Mouse (Mus musculus) B cell, adult (primary cell): ENCODE results near the gene AB124611. TPM values are rescaled to one million over a fixed set of nuclear protein-coding genes. Genes with fewer than 3 reads are reported as not detected.

Experiments used
- total RNA-seq: library from RNA; stranded (reverse); gene quantifications from 4 replicates; pipeline ENCODE4 v1.2.4, GENCODE M21; 2023; ENCODE audit not compliant: inconsistent age

AB124611 gene
- total RNA-seq: 123 to 137 TPM (median 129 TPM) in 4 replicates

GRCm38 (mm10) chr9:21525937-21526633 is at the start of gene AB124611:
AB124611 (plus strand) TSS chr9:21526176.

DNA sequence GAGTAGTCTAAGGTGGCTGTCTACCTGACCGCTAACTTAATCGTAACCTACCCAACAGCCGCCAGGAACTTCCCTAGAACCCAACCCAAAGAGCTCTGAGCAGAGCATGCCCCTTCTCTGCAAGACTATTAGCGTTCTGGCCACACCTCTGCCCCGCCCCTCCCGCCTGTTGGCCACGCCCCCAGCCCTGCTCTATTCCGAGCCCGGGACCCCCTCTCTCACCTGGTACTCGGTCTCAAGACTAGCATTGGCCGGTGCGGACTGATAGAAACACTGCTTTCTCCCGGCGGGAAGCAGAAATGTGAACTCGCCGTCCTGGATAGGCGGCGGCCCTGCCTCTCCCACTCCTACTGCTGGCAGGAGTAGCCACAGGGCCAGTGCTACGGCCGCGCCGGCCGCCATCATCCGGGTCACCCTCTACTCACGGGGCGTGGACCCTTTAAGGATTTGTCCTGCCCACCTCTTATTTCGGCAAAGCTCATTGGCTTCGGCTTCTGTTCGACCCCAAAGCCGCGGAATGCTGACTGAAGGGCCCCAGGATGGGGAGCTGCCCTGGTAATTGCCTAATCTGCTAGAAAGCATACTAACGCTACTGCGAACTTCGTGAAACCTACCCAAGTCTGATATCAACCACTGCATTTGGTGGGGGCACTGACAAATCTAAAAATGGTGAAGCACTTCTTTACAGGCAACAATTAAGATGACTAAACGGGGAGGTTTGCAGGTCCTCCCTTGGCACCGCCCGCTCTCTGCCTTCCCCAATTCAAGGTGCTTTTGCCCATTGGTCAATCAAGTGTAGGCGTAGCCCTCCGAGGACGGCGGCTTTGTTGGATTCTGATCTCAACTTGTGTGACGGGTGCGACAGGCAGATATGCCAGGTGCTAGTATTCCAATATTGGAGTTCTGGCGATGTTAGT is 15.9 kb upstream of the AB124611 start, which contains the start of gene Tmed1:
Gene Tmed1 (minus strand): TSS at position 481 of the 917 bp plus-strand sequence.

DNA sequence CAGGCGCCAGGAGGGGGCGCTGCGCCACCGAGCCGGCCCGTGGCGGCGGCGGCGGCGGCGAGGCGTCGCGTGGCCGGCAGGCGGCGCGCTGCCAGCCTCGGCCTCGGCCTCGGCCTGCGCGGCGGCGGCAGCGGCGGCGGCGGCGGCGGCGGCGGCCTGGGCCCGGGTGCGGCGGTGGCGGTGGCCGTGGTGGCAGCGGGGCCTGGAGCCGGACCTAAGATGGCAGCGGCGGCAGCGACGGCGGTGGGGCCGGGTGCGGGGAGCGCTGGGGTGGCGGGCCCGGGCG is 20.8 kb downstream of the AB124611 start, which contains the start of gene Carm1:
Gene Carm1 (plus strand): TSS at position 106 of the 286 bp plus-strand sequence.

DNA sequence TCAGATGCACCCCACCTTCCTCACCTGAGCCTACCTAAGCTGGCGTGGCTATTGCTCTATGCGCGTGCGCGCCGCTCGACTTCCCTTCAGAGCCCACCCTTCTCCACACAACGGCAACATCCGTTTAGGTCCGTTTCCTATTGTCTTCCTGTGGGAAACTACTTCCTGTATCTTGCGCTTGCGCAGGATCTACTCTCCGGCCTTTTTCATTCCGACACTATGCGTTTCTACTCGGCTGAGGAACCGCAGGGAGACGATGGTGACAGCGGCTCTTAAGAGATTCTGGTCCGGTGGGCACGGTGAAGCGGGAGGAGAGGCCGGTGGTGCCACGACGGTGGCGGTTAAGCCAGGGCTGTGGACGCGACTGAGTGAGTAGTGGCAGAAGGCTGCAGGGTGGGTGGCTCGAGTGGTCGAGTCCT is 66.7 kb downstream of the AB124611 start, which contains the start of the genes Timm29 and Yipf2:
Gene Timm29 (plus strand): TSS at position 20 of the 419 bp plus-strand sequence.
Gene Yipf2 (minus strand): TSS at position 126 of the 419 bp plus-strand sequence.

Other genes with a start within 250 kb of the AB124611 start
- 132 to 152 TPM (median 133 TPM) in 4 replicates for gene Kri1, start 238.2 kb upstream of the AB124611 start, total RNA-seq
- gene Cdkn2d, start 234.8 kb upstream of the AB124611 start, total RNA-seq: 18.1 to 29.9 TPM (median 23.5 TPM) in 4 replicates
- 2.7 to 3.9 TPM (median 3.0 TPM) in 4 replicates for gene Ap1m2, start 213.8 kb upstream of the AB124611 start, total RNA-seq
- gene Slc44a2, start 205.5 kb upstream of the AB124611 start, total RNA-seq: 310 to 343 TPM (median 327 TPM) in 4 replicates
- 130 to 170 TPM (median 154 TPM) in 4 replicates for gene Ilf3, start 158.3 kb upstream of the AB124611 start, total RNA-seq
- 70.4 to 75.9 TPM (median 73.2 TPM) in 4 replicates for gene Qtrt1, start 114.3 kb upstream of the AB124611 start, total RNA-seq
- gene Dnm2, start 101.3 kb upstream of the AB124611 start, total RNA-seq: 203 to 242 TPM (median 227 TPM) in 4 replicates
- gene Tmed1, start 15.9 kb upstream of the AB124611 start, total RNA-seq: 8.1 to 10.4 TPM (median 9.8 TPM) in 4 replicates
- gene Carm1, start 20.7 kb downstream of the AB124611 start, total RNA-seq: 65.0 to 70.0 TPM (median 68.5 TPM) in 4 replicates
- 28.7 to 35.2 TPM (median 32.7 TPM) in 4 replicates for gene Timm29, start 66.5 kb downstream of the AB124611 start, total RNA-seq
- gene Yipf2, start 66.7 kb downstream of the AB124611 start, total RNA-seq: 14.7 to 16.0 TPM (median 15.3 TPM) in 4 replicates
- 91.8 to 106 TPM (median 103 TPM) in 4 replicates for gene Smarca4, start 90.0 kb downstream of the AB124611 start, total RNA-seq
- 12.0 to 21.0 TPM (median 19.3 TPM) in 4 replicates for gene Ldlr, start 197.3 kb downstream of the AB124611 start, total RNA-seq
- 1.4 to 4.4 TPM (median 3.2 TPM) in 4 replicates for gene Spc24, start 234.1 kb downstream of the AB124611 start, total RNA-seq